Mouse (Mus musculus): ENCODE measurements around the gene Ip6k2.

GRCm38 (mm10) chr9:108753326-108753725 lies 30.3 kb upstream of the Ip6k2 start:
- TF ChIP-seq CTCF (IDR thresholded peaks at IDR 0.05; ENCODE audit: extremely low read depth, insufficient read length, insufficient replicate concordance, low read depth, low read length) (peak; percentile 80; the same call in 1 of the 2 replicates), POLR2A (IDR thresholded peaks at IDR 0.05; ENCODE audit: low read depth, low read length) (no peak)

Data from small intestine, adult 2 months (tissue).